Mouse (Mus musculus) cerebellum, adult 9-11 months (tissue): Measurements from ENCODE around the gene Gm765.

ENCODE experiments used
- DNase-seq: peaks from one replicate; pipeline ENCODE4 v3.0.0; 2022

Gm765 gene

DNA sequence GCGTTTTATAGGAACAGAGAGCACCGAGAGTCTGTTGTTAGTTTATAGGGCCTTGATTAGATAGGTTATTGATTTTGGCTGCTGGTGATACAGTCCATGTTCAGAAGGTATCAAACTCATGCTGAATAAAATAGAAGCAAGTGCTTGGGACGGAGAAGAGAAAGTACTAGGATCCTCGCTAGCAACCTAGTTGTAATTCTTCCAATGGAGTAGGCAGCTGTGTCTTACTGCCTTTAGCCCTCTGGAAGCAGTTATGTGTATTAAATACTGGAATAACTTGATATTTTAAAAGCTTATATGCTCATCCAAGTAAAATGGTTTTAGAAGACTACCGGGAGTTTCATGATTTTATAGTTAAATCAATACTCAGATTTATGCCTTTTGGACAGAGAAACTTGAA, 132.3 kb downstream of the Gm765 start:
- no peak for DNase-seq

DNA sequence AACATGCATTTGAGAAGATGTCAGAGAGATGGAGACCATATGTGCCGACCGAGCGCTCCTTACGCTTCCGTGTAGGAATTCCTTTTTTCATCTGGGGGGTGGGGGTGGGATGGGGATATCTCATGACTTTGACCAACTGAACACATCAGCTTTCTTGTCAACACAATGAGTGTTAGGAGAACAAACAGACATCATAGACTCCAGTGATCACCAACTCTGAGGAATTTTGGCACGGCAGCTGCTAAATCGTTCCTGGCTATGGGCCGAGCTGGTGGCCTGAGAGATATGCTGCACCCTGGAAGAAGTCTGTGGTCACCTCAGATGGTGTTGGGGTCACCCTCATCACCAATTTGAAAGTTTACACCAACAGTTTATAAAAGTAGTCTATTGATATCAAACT, 134.5 kb downstream of the Gm765 start:
- no peak for DNase-seq

DNA sequence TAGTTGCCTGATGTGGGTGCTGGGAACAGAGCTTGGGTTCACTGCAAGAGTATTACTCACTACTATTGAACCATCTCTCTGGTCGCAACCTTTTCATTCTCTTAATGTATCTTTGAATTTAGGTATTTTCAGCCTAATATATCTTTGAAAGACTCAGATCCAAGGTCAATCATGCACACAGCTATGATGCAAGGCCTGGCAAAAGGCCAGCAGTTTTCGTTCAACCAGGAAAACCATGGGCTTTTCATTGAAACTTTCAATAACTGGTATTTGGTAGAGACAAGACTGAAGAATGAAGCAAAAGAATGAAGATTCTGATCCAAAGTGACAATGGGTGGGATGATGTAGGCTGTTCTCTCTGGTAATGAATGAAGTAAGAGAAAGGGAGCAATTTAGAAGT, 143.8 kb downstream of the Gm765 start:
- DNase-seq, result no peak

DNA sequence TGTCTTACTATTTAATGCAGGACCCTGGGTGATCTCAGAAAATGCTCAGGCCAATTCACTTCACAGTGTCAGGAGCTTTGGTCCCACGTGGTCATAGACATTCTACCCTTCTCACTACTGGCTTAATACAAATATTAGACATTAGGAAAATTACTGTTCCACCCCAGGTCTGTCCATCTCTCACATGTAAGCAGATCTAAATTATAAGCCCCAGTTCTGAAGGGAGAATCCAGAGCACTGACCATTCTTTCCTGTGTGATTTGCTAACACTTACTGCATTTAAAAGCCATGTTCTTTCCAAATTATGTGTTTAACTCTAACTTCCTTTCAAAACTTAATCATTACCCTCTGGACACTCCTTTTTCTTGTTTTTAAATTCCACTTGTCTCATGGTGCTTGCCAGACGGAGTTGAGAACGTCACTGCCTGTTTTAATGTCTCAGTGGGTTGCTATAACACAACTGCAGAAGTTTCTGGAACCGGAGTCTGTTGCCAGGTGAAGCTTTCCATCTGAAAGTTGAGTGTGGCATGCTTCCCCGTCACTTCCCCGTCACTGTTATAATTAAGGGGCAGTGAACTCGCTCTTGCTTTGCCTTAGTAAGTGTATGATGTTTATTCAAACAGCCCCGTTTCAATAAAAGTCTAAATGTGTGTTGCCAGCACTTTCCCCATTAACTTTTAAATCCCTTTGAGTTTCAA, 151.7 kb downstream of the Gm765 start:
- DNase-seq, result no peak
